Mouse (Mus musculus): ENCODE data around the gene Pde11a.

The Pde11a gene

GRCm38 (mm10) chr2:76286288-76286740, 52.3 kb downstream of the Pde11a start:
- TF ChIP-seq NANOG (IDR thresholded peaks at IDR 0.05; ENCODE audit: borderline replicate concordance, low read length): no peak
- no peak for TF ChIP-seq CTCF (conservative IDR thresholded peaks at IDR 0.05; ENCODE audit: low read length)
- no peak for TF ChIP-seq POU5F1 (IDR thresholded peaks at IDR 0.05; ENCODE audit: borderline replicate concordance, low read length)
- Histone ChIP-seq H3K9me3 (ENCODE audit: low read length) (no peaks in the 10 kb centered on the region), H3K4me1 (replicated peaks; ENCODE audit: low read depth, low read length) (no peaks in the 10 kb centered on the region), H3K27me3 (ENCODE audit: insufficient read depth, low read length) (no peaks in the 10 kb centered on the region), H3K36me3 (ENCODE audit: insufficient read depth, low read length) (no peaks in the 10 kb centered on the region), H3K4me3 (replicated peaks; ENCODE audit: low read length) (no peak overlapping the region)

- peaks cover 11% of the 10 kb centered on the region for H3K9me3 ChIP-seq (ENCODE audit: low read length)
- no peaks in the 10 kb centered on the region for H3K4me1 ChIP-seq (replicated peaks; ENCODE audit: low read depth, low read length)
- H3K36me3 ChIP-seq (ENCODE audit: insufficient read depth, low read length): no peaks in the 10 kb centered on the region
- TF ChIP-seq CTCF (conservative IDR thresholded peaks at IDR 0.05; ENCODE audit: low read length): peak; percentile 97
- TF ChIP-seq POU5F1 (IDR thresholded peaks at IDR 0.05; ENCODE audit: borderline replicate concordance, low read length): no peak
- no peaks in the 10 kb centered on the region for H3K27me3 ChIP-seq (ENCODE audit: insufficient read depth, low read length)
- H3K4me3 ChIP-seq (replicated peaks; ENCODE audit: low read length): no peak overlapping the region
Measured at GRCm38 (mm10) chr2:76285150-76285549, 53.4 kb downstream of the Pde11a start.

GRCm38 (mm10) chr2:76283378-76284132, 55.0 kb downstream of the Pde11a start:
- Histone ChIP-seq H3K9me3 (ENCODE audit: low read length) (peaks cover 13% of the 10 kb centered on the region), H3K4me3 (replicated peaks; ENCODE audit: low read length) (no peak overlapping the region)

DNA sequence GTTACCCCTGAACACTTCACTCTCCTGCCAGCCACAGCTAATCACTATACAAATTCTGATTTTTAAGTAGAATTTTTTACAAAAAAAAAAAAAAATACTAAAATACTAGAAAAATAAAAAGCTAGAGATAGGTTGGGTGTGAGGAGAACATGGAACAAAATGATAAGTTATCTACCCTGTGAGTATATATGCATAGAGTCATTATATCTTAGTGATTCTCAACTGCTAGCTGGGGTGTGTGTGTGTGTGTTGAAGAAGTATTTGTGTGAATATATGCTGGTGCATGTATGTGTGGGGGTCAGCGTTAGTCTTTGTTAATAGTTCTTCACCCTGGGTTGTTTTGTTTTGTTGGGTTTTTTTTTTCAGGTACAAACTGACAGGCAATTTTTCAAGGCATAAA, 69.1 kb downstream of the Pde11a start:
- H3K9me3 ChIP-seq (ENCODE audit: low read length): no peaks in the 10 kb centered on the region
- H3K4me3 ChIP-seq (replicated peaks; ENCODE audit: low read length): no peak overlapping the region
- no peaks in the 10 kb centered on the region for H3K36me3 ChIP-seq (ENCODE audit: insufficient read depth, low read length)
- H3K27me3 ChIP-seq (ENCODE audit: insufficient read depth, low read length): no peaks in the 10 kb centered on the region
- no peaks in the 10 kb centered on the region for H3K4me1 ChIP-seq (replicated peaks; ENCODE audit: low read depth, low read length)
- TF ChIP-seq NANOG (IDR thresholded peaks at IDR 0.05; ENCODE audit: borderline replicate concordance, low read length) (no peak), POU5F1 (IDR thresholded peaks at IDR 0.05; ENCODE audit: borderline replicate concordance, low read length) (no peak), CTCF (conservative IDR thresholded peaks at IDR 0.05; ENCODE audit: low read length) (no peak)

More at GRCm38 (mm10) chr2:76283378-76284132, 55.0 kb downstream of the Pde11a start:
- TF ChIP-seq NANOG (IDR thresholded peaks at IDR 0.05; ENCODE audit: borderline replicate concordance, low read length) (no peak), POU5F1 (IDR thresholded peaks at IDR 0.05; ENCODE audit: borderline replicate concordance, low read length) (no peak), CTCF (conservative IDR thresholded peaks at IDR 0.05; ENCODE audit: low read length) (no peak)
- no peaks in the 10 kb centered on the region for H3K36me3 ChIP-seq (ENCODE audit: insufficient read depth, low read length)
- no peaks in the 10 kb centered on the region for H3K4me1 ChIP-seq (replicated peaks; ENCODE audit: low read depth, low read length)
- no peaks in the 10 kb centered on the region for H3K27me3 ChIP-seq (ENCODE audit: insufficient read depth, low read length)

- Histone ChIP-seq H3K9me3 (ENCODE audit: low read length) (no peaks in the 10 kb centered on the region), H3K27me3 (ENCODE audit: insufficient read depth, low read length) (no peaks in the 10 kb centered on the region), H3K36me3 (ENCODE audit: insufficient read depth, low read length) (no peaks in the 10 kb centered on the region), H3K4me3 (replicated peaks; ENCODE audit: low read length) (no peak overlapping the region), H3K4me1 (replicated peaks; ENCODE audit: low read depth, low read length) (no peaks in the 10 kb centered on the region)
- no peak for TF ChIP-seq CTCF (conservative IDR thresholded peaks at IDR 0.05; ENCODE audit: low read length)
- no peak for TF ChIP-seq NANOG (IDR thresholded peaks at IDR 0.05; ENCODE audit: borderline replicate concordance, low read length)
- no peak for TF ChIP-seq POU5F1 (IDR thresholded peaks at IDR 0.05; ENCODE audit: borderline replicate concordance, low read length)
Measured at GRCm38 (mm10) chr2:76267335-76267734, 71.2 kb downstream of the Pde11a start.

DNA sequence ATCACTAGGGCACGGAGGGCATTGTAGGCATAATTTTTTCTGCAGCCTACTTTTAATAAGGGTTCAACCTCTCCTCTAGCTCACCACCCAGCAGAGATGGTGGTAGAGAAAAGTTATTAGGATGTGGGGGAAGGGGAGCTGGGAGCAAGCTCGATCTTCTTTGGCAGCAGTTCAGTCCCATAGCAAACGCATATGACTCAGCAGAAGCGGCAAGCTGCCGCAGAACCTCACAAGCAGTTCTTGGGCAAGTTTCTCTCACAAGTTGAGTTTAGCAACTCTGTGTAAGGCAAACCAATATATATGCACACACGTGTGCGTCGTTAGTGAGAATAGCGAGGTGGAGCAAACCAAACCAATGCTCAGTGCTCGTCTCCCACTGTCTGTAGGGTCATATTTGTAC, 72.0 kb downstream of the Pde11a start:
- TF ChIP-seq NANOG (IDR thresholded peaks at IDR 0.05; ENCODE audit: borderline replicate concordance, low read length): no peak
- no peak for TF ChIP-seq CTCF (conservative IDR thresholded peaks at IDR 0.05; ENCODE audit: low read length)
- TF ChIP-seq POU5F1 (IDR thresholded peaks at IDR 0.05; ENCODE audit: borderline replicate concordance, low read length): no peak
- H3K27me3 ChIP-seq (ENCODE audit: insufficient read depth, low read length): no peaks in the 10 kb centered on the region
- no peaks in the 10 kb centered on the region for H3K9me3 ChIP-seq (ENCODE audit: low read length)
- no peaks in the 10 kb centered on the region for H3K4me1 ChIP-seq (replicated peaks; ENCODE audit: low read depth, low read length)
- no peaks in the 10 kb centered on the region for H3K36me3 ChIP-seq (ENCODE audit: insufficient read depth, low read length)
- no peak overlapping the region for H3K4me3 ChIP-seq (replicated peaks; ENCODE audit: low read length)

DNA sequence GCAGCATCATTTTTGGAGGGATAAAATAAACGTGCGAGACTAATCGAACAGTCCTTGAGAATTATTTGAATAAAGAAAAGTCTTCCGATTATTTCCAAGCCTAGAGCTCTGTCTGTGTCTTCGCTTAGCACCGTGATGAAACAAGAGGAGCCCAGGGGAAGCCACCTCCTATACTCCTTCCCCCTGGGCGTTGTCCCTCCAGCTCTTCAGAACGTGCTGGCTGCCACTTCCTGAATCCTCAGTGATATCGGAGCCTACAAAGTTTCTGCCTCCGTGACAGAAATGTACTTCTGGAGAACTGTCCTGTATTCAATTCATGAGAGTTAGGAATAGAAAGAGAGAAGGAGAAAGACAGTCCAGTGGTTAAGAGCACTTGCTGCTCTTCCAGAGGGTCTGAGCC, 74.3 kb downstream of the Pde11a start:
- Histone ChIP-seq H3K9me3 (ENCODE audit: low read length) (no peaks in the 10 kb centered on the region), H3K36me3 (ENCODE audit: insufficient read depth, low read length) (no peaks in the 10 kb centered on the region), H3K4me3 (replicated peaks; ENCODE audit: low read length) (no peak overlapping the region), H3K4me1 (replicated peaks; ENCODE audit: low read depth, low read length) (no peaks in the 10 kb centered on the region), H3K27me3 (ENCODE audit: insufficient read depth, low read length) (no peaks in the 10 kb centered on the region)
- no peak for TF ChIP-seq NANOG (IDR thresholded peaks at IDR 0.05; ENCODE audit: borderline replicate concordance, low read length)
- TF ChIP-seq CTCF (conservative IDR thresholded peaks at IDR 0.05; ENCODE audit: low read length): no peak
- no peak for TF ChIP-seq POU5F1 (IDR thresholded peaks at IDR 0.05; ENCODE audit: borderline replicate concordance, low read length)

DNA sequence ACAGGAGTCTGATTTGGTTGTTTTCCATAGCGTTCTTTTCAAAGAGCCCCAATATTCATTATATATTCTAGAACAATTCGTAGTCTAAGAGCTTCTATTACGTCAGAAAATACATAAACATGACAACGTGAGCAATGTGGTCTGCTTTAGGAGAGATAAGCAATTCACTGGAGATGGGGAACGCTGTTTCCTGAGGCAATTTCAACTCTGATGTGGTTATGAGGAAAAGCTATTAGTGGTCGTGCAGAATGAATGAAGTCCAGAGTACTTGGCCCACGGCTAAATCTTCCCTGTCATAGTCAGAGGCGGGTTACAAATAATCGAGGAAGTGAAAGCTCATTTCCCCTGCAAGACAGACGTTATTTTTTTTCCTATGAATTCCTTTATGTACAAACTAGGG, 75.9 kb downstream of the Pde11a start:
- TF ChIP-seq POU5F1 (IDR thresholded peaks at IDR 0.05; ENCODE audit: borderline replicate concordance, low read length) (no peak), CTCF (conservative IDR thresholded peaks at IDR 0.05; ENCODE audit: low read length) (no peak), NANOG (IDR thresholded peaks at IDR 0.05; ENCODE audit: borderline replicate concordance, low read length) (no peak)
- Histone ChIP-seq H3K4me3 (replicated peaks; ENCODE audit: low read length) (no peak overlapping the region), H3K36me3 (ENCODE audit: insufficient read depth, low read length) (no peaks in the 10 kb centered on the region), H3K9me3 (ENCODE audit: low read length) (no peaks in the 10 kb centered on the region), H3K4me1 (replicated peaks; ENCODE audit: low read depth, low read length) (no peaks in the 10 kb centered on the region), H3K27me3 (ENCODE audit: insufficient read depth, low read length) (no peaks in the 10 kb centered on the region)

- no peaks in the 10 kb centered on the region; the same call in 1 of the 2 replicates for H3K4me1 ChIP-seq (replicated peaks; ENCODE audit: low read depth, low read length)
- no peaks in the 10 kb centered on the region for H3K27me3 ChIP-seq (ENCODE audit: insufficient read depth, low read length)
- TF ChIP-seq CTCF (conservative IDR thresholded peaks at IDR 0.05; ENCODE audit: low read length): peak; percentile 76
- TF ChIP-seq NANOG (IDR thresholded peaks at IDR 0.05; ENCODE audit: borderline replicate concordance, low read length): no peak
- no peak for TF ChIP-seq POU5F1 (IDR thresholded peaks at IDR 0.05; ENCODE audit: borderline replicate concordance, low read length)
- H3K36me3 ChIP-seq (ENCODE audit: insufficient read depth, low read length): no peaks in the 10 kb centered on the region
- H3K9me3 ChIP-seq (ENCODE audit: low read length): no peaks in the 10 kb centered on the region
- no peak overlapping the region for H3K4me3 ChIP-seq (replicated peaks; ENCODE audit: low read length)
Measured at GRCm38 (mm10) chr2:76254833-76255232, 83.7 kb downstream of the Pde11a start.

All from E14TG2a.4 (cell line).